Mouse (Mus musculus): ENCODE measurements around the gene Vps13d.

GRCm38 (mm10) chr4:145224613-145225012 is 29.8 kb upstream of the Vps13d start:
- TF ChIP-seq POLR2A (IDR thresholded peaks at IDR 0.05; ENCODE audit: control insufficient read depth, low read depth, low read length) (no peak), CTCF (IDR thresholded peaks at IDR 0.05; ENCODE audit: control insufficient read depth, insufficient read depth, insufficient replicate concordance, low read depth, low read length) (no peak)

All from testis, adult 2 months (tissue).